Mouse (Mus musculus) A20 (cell line): ENCODE data around the gene Notum.

Experiments
- DNase-seq: peaks from one replicate; pipeline ENCODE4 v3.0.0-alpha.2; 2011; ENCODE audit warnings: low read depth, low spot score

Notum gene

DNA sequence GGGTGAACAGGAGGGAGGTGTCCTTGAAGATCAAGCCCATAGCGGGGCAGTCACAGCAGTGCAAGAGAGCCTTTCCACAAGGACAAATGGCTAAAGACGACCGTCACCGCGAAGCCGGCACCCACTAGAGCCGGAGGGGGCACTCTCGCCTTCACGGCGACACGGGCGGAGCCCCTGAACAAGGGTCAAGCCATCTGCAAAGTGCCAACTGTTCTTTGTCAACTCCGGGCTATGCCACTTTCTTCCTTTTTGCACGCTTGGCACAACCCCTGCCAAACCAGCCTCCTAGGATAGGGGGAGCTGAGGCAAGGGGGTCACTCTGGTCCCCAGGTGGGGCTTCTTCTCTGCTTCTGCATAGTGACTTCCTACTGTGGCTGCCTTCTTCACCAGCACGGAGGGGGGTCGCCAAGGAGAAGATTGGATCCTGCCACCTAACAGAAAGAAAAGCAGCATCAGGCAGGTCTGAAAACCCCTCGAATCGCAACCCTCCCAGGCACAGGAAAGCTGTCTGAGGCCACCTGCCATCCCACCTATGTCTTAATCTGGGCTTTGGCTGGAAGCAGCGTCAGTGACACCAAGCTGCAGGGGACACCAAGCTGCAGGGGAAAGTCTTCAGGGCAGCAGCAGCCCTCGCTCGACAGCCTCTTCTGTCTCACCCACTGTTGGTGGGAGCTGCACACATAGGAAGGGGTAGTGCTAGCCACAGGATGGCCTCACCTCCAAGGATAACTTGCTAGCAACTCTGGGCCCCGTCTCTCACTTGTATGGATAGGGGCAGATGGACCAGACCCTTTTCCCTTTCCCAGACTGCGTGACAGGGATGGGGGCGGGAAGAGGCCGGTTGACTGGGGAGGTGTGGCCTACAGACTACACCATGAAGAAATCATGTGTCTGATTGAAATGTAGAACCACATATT, 42.1 kb downstream of the Notum start:
- DNase-seq, result no peak

DNA sequence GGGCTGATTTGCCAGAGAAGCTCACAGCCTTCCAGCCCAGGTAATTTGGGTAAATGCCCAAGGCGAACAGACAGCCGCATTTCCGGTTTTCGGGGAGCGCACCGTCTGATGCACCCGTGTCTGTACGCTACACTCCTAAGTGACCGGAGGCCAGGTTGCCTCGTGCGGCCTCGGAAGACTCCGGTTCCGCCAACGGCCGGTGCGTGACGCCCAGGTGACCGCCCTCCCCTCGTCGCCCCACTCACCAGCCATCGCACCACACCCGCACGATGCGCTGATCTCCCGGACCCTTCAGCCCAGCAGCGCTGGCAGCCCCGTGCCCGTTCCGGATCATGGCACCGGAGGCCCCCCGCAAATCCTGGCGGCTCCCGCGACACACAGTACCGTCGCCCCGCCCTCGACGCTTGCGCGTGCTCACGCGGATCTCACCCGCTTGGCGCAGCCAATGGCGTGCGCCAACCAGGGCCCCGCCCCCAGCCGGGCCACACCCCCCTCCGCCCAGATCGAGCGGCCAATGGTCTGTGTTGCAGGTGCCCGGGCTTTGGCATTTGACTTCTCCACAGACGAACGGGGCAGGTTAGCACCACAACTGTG, 43.4 kb downstream of the Notum start, which contains the start of gene Pcyt2:
Pcyt2 (minus strand) TSS at position 418 of the 594 bp plus-strand sequence.
- DNase-seq, result peak; percentile 97

DNA sequence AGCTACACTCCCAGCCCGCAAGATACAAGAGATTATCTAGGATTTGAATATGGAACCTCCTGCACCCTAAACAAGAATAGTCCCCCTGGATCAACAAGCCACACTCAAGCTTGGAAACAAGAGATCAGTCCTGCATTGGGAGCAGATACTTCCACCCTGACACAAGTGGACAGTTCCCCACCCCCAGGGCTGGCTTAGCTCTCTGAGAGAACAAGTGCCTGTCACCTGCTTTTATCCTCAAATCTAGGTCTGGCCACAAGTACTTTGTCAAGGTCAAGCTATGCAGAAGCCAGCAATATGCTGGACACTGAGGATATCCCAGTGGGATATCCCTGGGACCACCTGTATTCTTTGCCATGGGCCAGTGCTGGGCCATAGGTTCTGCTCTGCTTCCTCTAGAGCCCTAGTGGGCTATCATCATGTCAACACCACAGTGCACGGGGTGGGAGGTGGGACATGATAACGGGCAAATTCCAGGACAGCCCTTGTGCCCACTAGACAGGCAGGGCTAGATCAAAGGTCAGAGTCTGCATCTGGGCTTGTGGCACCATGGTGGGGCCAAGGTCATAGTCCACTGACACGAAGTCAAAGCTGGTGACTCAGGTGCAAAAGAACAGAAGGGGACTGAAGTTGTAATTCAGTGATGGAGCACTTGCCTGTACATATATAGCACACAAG, 44.2 kb downstream of the Notum start:
- peak; percentile 36 for DNase-seq

DNA sequence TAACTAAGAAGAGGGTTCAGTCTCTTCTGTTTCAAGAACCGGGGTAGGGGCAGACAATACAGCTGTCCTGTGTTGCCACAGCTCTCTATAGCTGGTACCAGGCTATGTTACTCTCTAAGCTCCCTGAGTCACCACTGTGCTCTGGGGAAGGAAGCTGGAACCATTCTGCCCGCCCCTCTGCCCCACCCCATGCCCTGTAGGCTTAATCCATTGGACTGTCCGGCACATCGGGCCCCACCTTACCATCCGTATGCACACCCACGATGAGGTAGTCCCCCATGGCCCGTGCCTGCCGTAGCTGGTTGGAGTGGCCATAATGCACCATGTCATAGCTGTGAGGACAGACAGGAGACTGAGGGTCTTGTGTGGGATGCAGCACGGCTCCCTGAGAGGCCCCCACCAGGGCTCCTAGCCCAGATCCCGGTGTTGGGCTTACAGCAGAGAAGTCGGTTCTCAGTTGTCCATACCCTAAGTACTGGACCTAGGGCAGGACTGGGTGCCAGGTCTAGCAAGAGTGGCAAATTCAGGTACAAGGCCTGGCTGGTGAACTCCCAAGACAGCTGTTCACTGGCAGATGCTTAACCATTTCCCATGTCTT, 45.3 kb downstream of the Notum start:
- DNase-seq, result no peak

DNA sequence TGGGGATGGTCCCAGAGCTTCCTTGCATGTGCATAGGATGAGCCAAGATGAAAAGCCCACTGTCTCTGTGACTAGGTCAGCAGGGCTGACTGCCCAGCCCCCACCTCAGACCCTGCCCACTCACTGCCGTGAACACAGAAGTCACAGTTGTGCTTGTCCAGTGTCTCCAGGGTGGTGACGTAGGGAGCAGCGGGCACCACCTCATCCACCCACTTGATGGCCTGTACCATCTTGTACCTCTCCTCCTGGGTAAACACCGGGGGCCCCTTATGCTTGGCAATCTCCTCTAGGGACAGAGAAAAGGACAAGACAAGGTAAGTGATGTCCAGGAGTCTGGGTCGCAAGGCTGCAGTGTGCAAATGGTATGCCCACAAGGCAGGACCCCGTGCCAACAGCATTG, 45.8 kb downstream of the Notum start:
- DNase-seq, result no peak

DNA sequence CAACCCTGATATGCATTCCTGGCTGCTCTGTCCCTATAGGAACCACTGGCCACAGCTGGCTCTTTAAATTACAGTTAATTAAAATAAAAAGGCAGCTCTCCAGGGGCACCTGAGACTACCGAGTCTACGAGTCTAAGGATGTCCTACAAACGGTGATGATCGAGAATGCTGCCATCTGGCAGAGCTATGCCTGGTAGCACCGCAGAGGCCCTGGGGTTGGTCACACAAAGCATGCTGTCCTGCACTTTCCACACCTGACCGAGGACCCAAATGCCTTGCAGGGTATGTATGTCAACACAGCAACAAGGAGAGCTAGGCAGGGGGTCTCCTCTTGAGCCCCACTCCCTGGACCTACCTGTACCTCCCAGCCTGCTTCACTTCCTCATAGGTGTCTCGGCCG, 47.0 kb downstream of the Notum start:
- DNase-seq, result no peak

DNA sequence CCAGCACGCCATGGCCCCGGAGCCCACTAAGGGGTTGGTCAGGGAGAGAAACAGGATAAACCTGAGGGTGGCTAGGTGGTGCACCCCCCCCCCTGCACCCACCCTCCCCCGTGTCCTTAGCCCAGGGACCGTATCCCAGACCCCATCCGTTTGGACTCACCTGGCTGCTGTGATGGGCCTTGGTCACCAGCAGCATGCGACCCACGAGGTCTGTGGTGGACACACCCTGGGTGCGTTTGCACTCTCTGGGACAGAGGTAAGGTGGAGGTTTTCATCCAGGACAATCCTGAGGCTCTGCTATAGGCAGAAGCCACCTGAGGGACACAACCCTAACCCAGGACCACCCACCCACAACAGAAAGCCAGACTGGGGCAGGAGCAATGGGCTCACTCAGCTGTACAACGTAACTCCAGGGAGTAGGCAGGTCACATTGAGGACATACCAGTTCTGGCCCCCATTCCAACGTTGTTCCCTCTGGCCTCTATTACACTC, 47.4 kb downstream of the Notum start:
- no peak for DNase-seq

DNA sequence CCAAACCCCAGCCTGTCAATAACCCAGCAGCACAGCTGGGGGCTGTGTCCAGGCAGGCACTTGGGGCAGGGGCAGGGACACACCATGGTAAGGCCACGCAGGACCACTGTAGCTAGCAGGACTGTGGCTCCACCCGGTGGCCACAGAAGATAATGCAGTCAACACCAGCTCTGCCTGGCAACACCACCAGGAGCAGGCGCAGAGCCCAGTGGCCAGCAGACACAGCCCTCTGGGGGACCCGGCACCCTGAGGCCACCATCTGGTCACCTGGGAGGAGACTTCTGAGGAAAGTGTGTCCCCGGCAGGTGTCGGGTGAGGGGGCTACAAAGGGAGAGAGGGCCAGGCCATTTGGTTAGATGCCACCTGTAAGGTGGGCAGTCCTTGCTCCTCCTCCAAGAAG, 48.2 kb downstream of the Notum start:
- peak; percentile 69 for DNase-seq

DNA sequence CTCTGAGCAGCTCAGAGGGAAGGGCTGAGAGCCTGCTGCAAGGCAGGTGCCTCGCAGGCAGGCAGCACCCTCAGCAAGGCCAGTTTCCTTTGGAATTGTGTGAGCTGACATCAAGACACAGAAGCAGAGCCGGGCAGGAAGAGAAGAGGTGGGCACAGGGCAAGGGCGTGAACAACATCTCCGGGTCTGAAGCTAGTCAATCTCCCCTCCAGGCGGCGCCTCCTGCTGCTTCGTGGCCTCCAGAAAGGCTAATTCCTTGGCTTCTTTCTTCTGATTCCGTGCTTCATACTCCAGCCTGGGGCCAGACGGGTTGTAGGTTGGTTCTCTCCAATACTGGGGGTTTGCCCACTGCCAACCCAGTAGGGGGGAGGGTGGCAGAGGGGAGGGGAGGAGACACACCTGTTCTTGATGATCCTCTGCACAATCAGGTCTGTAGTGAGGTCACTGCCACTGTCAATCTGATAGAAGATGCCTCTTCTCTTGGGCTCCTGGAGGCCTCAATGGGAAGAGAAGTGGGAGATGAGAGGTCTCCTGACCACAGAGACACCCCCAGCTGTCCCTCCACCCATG, 50.4 kb downstream of the Notum start:
- no peak for DNase-seq

DNA sequence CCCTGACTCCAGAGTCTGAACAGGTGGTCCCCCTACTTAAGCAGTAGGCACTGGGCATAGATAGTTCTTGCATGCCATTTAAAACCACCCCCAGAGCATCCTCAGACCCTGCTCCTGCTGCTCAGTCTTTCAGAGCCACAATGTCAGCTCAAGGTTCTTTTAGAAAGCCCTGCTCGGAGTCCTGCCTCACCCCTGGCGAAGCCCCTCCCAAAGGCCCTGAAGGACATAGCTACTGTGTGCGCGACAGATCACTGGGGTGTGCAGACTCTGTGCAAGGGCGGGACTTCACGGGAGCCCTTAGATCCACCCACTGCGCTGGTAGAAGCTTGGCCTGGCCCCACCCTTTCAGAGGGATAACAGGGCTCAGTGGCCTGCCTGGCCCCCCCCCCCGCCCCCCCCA, 51.7 kb downstream of the Notum start:
- DNase-seq, result peak; percentile 59

DNA sequence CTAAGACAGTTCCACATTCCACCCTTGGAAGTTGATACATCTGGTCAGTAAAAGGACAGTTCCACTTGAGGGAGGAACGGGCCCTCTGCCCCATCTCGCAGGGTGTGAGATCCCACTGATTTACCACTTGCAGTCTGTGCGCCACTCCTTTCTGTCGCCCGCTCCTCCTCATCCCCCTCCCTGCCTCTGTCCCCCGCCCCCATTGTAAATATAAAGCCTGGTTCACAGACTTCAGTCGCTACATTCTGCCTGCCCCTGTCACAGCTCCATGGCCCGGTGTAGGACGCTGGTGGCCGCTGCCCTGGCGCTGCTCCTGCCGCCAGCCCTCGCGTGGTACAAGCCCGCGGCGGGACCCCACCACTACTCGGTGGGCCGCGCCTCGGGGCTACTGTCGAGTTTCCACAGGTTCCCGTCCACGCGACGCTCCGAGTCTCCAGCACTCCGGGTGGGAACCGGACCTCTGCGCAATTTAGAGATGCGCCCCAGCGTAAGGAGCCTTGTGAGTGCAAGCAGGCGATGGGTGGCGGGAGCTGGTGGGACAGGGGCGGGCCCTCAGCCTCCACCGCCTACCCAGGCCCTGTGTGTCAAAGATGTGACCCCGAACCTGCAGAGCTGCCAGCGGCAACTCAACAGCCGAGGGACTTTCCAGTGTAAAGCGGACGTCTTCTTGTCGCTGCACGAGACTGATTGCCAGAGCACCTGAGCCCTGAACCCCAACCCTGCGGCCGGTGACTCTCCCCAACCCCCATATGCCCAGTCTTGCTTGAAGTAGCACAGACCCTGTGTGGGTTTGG, 52.5 kb downstream of the Notum start, which contains the start of gene Npb:
Npb (plus strand) TSS at position 237 of the 794 bp plus-strand sequence.
- peak; percentile 75 for DNase-seq

DNA sequence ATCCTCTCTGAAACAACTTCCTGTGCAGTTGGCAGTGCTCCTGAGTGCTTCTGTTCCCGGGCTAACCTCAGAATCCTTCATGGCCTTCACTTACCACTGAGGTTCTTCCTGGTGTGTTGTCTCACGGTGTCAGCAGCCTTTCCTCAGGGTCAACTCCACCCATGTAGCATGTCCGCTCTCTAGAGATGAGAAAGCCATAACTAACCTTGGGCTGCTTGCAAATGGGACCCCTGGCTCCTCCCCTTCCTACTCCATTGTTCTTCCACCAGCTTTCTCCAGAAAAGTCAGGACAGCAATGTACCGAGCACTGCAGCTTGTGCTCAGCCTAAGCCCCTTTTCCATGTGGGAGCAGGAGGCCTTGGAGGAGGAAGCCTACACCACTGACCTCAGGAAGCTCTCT, 54.2 kb downstream of the Notum start:
- no peak for DNase-seq

DNA sequence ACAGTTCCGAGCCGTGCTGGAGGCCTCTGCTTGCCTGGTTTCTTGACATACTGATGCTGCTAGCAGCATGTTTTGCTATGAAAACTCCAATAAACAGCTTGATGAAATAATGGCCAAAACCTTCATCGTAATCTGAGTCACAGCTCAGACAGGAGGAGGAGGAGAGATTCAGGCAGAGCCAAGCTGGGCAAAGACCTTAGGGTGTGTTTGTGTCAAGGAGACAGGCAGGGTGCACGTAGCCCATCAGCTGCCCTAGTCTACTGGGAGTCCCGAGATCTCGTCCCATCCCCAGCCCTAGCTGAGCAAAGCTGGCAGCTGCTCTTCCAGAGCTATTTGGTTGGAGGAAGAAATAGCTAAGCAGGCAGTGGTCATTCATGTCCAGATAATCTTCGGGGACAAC, 55.3 kb downstream of the Notum start:
- DNase-seq, result no peak
